Mouse (Mus musculus): ENCODE results near the gene Pkp3. TPM values are rescaled to one million over a fixed set of nuclear protein-coding genes. Genes with fewer than 3 reads are reported as not detected.

The Pkp3 gene
- polyA plus RNA-seq, 1 experiment from 2014 or later = 25.5 TPM

DNA sequence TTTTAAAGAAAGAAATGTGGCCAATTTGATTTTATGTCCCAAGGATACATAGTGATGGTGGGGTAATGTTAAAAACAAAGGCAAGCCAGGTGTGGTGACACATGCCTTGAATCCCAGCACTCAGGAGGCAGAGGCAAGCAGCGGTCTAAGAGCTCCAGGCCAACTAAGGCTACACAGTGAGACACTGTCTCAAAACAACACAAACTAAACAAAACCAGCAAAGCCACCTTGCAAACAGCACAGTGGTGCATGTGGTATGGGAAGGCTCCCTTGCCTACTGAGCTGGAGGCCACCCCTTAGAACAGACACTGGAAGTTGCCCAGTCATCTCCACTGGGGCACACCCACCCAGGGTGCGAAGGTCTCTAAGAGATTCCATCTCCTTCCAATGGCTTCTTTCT is 18.1 kb upstream of the Pkp3 start:
- Histone ChIP-seq H3K4me1 (peaks cover 20% of the 10 kb centered on the region), H3K4me2 (replicated peaks) (peak overlapping the region; percentile 93), H3K9me3 (peaks cover 6% of the 10 kb centered on the region; the same call in 1 of the 2 replicates), H3K36me3 (peaks cover 17% of the 10 kb centered on the region), H3K9ac (peak overlapping the region; percentile 91), H3K27ac (no peak overlapping the region), H3K27me3 (no peaks in the 10 kb centered on the region), H3K4me3 (peak overlapping the region; percentile 77)
- 72% methylated on average over 2 of the region's 2 CpGs for WGBS
- no peak for ATAC-seq (ENCODE audit: low FRiP score, low read depth)

DNA sequence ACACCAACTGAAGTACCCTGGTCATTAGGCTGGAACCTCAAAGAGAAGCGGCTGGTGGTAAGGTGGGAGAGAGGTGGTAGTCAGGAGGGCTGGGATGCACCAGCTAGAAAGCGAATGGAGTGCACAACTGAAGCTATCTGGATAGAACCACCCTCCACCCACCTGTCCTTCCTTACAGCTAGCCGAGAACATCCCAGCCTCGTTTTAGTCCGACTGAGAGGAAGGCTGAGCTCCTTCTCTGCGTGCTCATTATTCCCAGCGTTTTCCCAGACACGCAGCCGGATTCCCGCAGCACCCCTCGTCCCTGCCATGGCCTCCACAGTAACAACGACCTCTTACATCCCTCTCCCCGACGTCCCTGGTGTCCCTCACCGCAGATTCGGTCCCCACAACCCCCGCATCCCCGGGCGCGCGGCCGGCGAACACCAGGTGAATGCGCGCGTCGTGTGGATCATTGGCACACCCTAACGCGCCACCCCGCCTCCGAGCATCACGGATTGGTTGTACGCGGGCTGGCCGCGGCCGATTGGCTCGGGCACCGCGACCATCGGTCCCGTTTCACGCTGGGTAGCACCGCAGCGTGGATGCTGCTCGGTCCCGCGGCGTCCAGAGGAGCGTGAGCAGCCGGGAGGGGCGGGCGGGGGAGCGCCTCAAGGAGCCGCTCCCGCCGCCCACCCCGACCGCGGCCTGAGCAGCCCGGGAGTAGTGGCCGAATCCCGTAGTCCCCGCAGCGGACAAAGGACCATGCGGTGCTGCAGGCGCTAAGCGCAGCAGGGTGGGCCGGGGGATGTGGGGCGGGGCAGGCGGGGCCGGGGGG is 17.4 kb upstream of the Pkp3 start, which contains the start of gene B4galnt4:
B4galnt4 (plus strand) TSS at position 679 of the 817 bp plus-strand sequence.
- Histone ChIP-seq H3K4me1 (peaks cover 20% of the 10 kb centered on the region), H3K27ac (peak within 1 kb of the TSS; percentile 22; the same call in 1 of the 2 replicates), H3K36me3 (peaks cover 24% of the 10 kb centered on the region), H3K27me3 (no peaks in the 10 kb centered on the region), H3K9ac (peak within 1 kb of the TSS; percentile 91), H3K4me3 (peak within 1 kb of the TSS; percentile 77), H3K4me2 (replicated peaks) (peak within 1 kb of the TSS; percentile 93), H3K9me3 (peaks cover 4% of the 10 kb centered on the region; the same call in 1 of the 2 replicates)
- WGBS = under 1% methylated on average over 66 of the region's 72 CpGs
- ATAC-seq (ENCODE audit: low FRiP score, low read depth) = peak; percentile 97

DNA sequence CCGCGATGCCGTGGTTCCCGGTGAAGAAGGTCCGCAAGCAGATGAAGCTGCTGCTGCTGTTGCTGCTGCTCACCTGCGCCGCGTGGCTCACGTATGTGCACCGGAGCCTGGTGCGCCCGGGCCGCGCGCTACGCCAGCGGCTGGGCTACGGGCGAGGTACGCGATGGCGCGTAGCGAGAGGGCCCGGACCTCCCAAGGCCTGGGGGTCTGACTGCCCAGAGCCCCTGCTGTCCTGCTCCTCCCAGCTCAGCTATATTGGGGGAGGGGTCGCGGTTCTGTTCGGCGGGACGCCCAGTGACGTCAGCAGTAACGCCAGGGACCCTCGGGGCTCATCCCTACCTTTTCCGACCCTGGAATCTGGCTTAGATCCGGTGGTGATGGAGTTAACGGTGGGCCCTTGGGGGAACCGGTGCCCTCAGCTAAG is 16.7 kb upstream of the Pkp3 start:
- Histone ChIP-seq H3K4me1 (peaks cover 20% of the 10 kb centered on the region), H3K4me3 (peak overlapping the region; percentile 77), H3K27ac (peak overlapping the region; percentile 22; the same call in 1 of the 2 replicates), H3K27me3 (no peaks in the 10 kb centered on the region), H3K9ac (peak overlapping the region; percentile 91), H3K4me2 (replicated peaks) (peak overlapping the region; percentile 93), H3K36me3 (peaks cover 30% of the 10 kb centered on the region), H3K9me3 (no peaks in the 10 kb centered on the region)
- peak; percentile 55; the same call in 1 of the 2 replicates for ATAC-seq (ENCODE audit: low FRiP score, low read depth)
- WGBS = under 1% methylated on average over 37 of the region's 37 CpGs

DNA sequence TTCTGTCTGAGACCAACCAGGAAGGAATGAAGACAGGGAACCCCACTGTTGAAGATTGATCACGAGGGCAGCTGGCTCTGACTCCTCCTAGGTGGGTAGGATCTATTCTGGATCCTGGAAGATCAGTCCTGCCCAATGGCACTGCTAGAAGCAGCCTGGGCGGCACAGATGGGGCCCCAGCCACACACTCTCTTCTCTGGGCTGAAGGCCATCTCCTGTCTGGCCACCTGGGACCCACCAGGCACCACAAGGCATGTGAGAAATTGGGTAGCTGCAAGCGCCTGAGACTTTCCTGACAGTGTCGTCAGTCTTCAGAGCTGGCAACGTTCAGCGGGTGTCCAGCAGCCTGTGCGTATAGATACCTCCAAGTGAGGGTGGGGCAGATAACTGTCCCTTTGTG is 15.5 kb upstream of the Pkp3 start:
- Histone ChIP-seq H3K4me1 (peaks cover 20% of the 10 kb centered on the region), H3K27ac (no peak overlapping the region), H3K27me3 (no peaks in the 10 kb centered on the region), H3K9ac (peak overlapping the region; percentile 91; the same call in 1 of the 2 replicates), H3K4me2 (replicated peaks) (peak overlapping the region; percentile 93; the same call in 1 of the 2 replicates), H3K9me3 (no peaks in the 10 kb centered on the region), H3K4me3 (no peak overlapping the region), H3K36me3 (peaks cover 40% of the 10 kb centered on the region)
- WGBS = 87% methylated on average over 7 of the region's 7 CpGs
- no peak for ATAC-seq (ENCODE audit: low FRiP score, low read depth)

DNA sequence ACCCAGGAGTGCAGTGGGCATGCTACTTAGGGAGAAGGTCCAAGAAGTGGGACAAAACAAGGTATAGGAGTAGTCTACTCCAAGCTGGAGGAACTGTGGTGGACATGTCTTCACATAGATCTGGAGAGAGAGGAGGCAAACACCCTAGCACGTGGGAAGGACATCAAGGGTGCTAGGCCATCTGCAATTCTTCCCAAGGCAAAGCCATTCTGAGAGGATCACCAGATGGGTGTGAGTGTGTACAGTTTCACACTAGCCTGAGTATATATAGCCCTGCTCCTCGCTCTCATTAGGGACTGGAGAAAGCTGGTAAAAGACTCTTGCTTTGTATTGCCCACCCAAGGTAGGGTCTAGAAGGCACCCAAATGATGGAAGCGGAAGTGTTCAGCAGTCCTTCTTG is 14.7 kb upstream of the Pkp3 start:
- Histone ChIP-seq H3K4me2 (replicated peaks) (no peak overlapping the region), H3K27ac (no peak overlapping the region), H3K9me3 (no peaks in the 10 kb centered on the region), H3K36me3 (peaks cover 48% of the 10 kb centered on the region), H3K9ac (no peak overlapping the region), H3K4me3 (no peak overlapping the region), H3K27me3 (0 out of 2 replicates have a peak, but pooled peaks cover 2% of the 10 kb centered on the region), H3K4me1 (peaks cover 20% of the 10 kb centered on the region)
- no peak for ATAC-seq (ENCODE audit: low FRiP score, low read depth)
- WGBS = 86% methylated on average over 3 of the region's 3 CpGs

DNA sequence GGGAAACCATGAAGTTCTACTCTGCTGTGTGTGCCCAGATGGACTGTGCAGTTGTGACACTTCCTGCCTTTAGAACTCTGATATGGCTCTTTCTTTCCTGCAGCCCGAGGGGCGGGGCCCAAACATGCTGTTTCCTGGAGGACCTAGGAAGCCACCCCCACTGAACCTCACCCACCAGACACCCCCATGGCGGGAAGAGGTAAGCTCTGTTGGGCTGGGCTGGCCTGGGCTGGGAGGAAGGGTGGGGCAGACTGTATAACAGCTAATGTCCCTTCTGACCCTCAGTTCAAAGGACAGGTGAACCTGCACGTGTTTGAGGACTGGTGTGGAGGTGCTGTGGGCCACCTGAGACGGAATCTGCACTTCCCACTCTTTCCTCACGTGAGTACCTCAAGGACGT is 13.8 kb upstream of the Pkp3 start:
- no peak overlapping the region for H3K4me2 ChIP-seq (replicated peaks)
- no peaks in the 10 kb centered on the region for H3K9me3 ChIP-seq
- ATAC-seq (ENCODE audit: low FRiP score, low read depth) = no peak
- no peak overlapping the region for H3K27ac ChIP-seq
- H3K4me3 ChIP-seq = no peak overlapping the region
- WGBS = 72% methylated on average over 7 of the region's 7 CpGs
- peaks cover 20% of the 10 kb centered on the region for H3K4me1 ChIP-seq
- peaks cover 54% of the 10 kb centered on the region for H3K36me3 ChIP-seq
- 0 out of 2 replicates have a peak, but pooled peaks cover 7% of the 10 kb centered on the region for H3K27me3 ChIP-seq
- H3K9ac ChIP-seq = no peak overlapping the region

DNA sequence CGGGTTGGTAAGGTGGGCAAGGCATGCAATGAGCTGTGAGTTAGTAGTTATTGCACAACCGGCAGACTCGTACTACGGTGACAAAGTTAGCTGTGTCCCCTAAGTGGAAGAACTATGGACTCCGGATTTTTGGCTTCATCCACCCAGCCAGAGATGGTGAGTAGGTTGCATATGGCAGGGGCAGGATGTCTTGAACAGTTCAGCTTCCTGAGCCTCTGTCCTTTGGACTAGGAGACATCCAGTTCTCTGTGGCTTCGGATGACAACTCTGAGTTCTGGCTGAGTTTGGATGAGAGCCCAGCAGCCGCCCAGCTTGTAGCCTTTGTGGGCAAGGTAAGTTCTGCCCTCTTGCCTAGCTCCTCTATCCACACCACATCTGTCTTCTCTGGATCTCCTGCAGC is 13.4 kb upstream of the Pkp3 start:
- Histone ChIP-seq H3K36me3 (peaks cover 54% of the 10 kb centered on the region), H3K4me1 (peaks cover 20% of the 10 kb centered on the region), H3K4me3 (no peak overlapping the region), H3K27ac (no peak overlapping the region), H3K4me2 (replicated peaks) (no peak overlapping the region), H3K27me3 (peaks cover 9% of the 10 kb centered on the region), H3K9me3 (no peaks in the 10 kb centered on the region), H3K9ac (no peak overlapping the region)
- no peak for ATAC-seq (ENCODE audit: low FRiP score, low read depth)
- WGBS = 94% methylated on average over 7 of the region's 7 CpGs

DNA sequence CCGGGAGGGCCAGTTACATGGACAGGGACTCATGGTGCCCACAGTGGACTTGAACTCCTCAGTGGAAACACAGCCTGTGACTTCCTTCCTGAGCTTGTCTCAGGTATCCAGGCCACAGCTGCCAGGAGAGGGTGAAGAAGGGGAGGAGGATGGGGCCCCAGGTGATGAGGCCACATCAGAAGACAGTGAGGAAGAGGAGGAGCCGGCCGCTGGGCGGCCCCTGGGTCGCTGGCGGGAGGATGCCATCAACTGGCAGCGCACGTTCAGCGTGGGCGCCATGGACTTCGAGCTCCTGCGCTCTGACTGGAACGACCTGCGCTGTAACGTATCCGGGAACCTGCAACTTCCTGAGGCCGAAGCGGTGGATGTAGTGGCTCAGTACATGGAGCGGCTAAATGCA is 9.7 kb upstream of the Pkp3 start:
- 67% methylated on average over 19 of the region's 19 CpGs for WGBS
- no peak overlapping the region for H3K4me2 ChIP-seq (replicated peaks)

DNA sequence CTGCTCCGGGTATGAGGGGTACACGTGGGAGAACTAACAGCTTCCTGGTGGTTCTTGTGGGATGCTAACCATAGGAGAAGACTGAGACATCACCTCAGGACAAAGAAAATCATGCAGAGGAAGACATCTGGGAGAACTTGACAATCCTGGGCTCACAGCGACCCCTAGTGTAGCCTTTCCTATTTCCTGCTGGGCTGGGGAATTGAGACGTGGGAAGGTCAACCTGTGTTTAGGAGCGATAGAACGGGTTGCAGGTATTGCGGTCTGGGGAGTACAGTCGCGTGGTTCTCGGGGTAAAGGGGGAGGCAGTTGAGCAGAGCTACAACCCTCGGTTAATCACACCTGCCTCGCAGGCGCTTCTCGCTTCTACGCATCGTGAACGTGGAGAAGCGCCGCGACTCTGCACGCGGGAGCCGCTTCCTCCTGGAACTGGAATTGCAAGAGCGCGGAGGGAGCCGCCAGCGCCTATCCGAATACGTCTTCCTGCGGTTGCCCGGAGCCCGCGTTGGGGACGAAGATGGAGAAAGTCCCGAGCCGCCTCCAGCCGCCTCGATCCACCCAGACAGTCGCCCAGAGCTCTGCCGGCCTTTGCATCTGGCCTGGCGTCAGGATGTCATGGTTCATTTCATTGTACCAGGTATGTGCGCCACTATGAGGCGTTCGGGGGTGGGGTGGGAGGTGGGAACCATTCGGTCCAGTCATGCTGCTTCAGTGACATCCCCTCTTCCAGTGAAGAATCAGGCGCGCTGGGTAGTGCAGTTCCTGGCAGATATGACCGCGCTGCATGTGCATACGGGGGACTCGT is 7.8 kb upstream of the Pkp3 start:
- Histone ChIP-seq H3K36me3 (peaks cover 34% of the 10 kb centered on the region), H3K9ac (peak overlapping the region; percentile 56), H3K4me3 (peak overlapping the region; percentile 42), H3K4me1 (peaks cover 20% of the 10 kb centered on the region), H3K27ac (no peak overlapping the region), H3K9me3 (no peaks in the 10 kb centered on the region), H3K4me2 (replicated peaks) (peak overlapping the region; percentile 77), H3K27me3 (peaks cover 34% of the 10 kb centered on the region)
- peak; percentile 38; the same call in 1 of the 2 replicates for ATAC-seq (ENCODE audit: low FRiP score, low read depth)
- 2% methylated on average over 51 of the region's 51 CpGs for WGBS

More for the DNA sequence above, 9.7 kb upstream of the Pkp3 start:
- Histone ChIP-seq H3K4me3 (no peak overlapping the region), H3K27me3 (peaks cover 34% of the 10 kb centered on the region), H3K9ac (no peak overlapping the region), H3K4me1 (peaks cover 20% of the 10 kb centered on the region), H3K27ac (no peak overlapping the region), H3K9me3 (no peaks in the 10 kb centered on the region), H3K36me3 (peaks cover 52% of the 10 kb centered on the region)
- no peak for ATAC-seq (ENCODE audit: low FRiP score, low read depth)

DNA sequence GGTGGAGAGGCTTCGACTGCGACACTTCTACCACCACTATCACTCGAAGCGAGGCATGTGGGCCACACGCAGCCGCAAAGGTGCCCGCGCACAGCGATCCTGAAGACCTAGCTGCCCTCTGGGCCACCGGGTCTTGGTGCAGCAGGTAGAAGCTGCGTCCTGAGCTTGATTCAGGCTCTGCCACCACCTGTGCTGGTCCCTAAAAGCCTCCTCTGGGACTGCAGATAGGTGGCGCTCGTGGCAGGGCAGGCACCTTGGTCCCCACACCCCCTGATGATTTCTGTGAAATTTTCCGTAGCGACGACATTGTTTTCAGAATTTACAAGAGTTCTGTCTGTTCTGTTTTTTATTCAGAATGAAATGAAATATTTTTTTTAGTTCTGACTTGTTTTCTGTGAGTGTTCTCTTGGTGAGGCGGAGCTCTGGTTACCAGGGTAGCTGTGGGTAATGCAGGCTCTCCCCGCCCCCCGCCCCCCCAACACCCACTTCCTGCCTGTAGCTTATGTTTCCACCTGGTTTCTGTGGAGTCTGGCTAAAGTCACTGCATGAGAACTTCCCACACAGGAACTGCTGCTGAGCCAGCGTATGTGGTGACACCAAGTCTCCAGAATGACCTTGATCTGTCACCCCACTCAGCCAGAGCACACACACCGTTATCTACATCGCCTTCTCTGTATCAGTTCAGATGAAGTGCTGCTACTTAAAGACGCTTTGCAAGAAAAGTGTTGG is 5.8 kb upstream of the Pkp3 start:
- Histone ChIP-seq H3K4me2 (replicated peaks) (peak overlapping the region; percentile 20; the same call in 1 of the 2 replicates), H3K4me1 (peaks cover 20% of the 10 kb centered on the region), H3K4me3 (0 out of 2 replicates have a peak overlapping the region, but pooled peaks have one; percentile 0), H3K9ac (peak overlapping the region; percentile 19; the same call in 1 of the 2 replicates), H3K36me3 (peaks cover 18% of the 10 kb centered on the region), H3K27me3 (peaks cover 34% of the 10 kb centered on the region), H3K27ac (no peak overlapping the region), H3K9me3 (no peaks in the 10 kb centered on the region)
- peak; percentile 5; the same call in 1 of the 2 replicates for ATAC-seq (ENCODE audit: low FRiP score, low read depth)
- 28% methylated on average over 23 of the region's 23 CpGs for WGBS

DNA sequence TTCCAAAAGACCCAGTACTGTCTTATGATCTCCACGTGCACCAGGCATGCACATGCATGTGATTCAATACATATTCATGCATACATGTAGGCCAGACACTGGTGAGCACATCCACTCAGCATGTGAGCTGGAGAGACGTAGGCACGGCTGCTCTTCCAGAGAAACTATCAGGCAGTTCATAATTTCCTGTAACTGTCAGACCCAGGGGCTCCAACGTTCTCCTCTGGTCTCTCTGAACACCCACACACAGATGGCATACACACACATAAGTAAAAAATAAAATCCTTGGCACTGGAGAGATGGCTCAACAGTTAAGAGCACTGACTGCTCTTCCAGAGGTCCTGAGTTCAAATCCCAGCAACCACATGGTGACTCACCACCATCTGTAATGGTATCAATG is 4.2 kb upstream of the Pkp3 start:
- Histone ChIP-seq H3K9me3 (no peaks in the 10 kb centered on the region), H3K27me3 (peaks cover 28% of the 10 kb centered on the region), H3K36me3 (peaks cover 2% of the 10 kb centered on the region; the same call in 1 of the 2 replicates), H3K27ac (no peak overlapping the region), H3K4me3 (no peak overlapping the region), H3K9ac (no peak overlapping the region), H3K4me1 (peaks cover 20% of the 10 kb centered on the region), H3K4me2 (replicated peaks) (no peak overlapping the region)
- no peak for ATAC-seq (ENCODE audit: low FRiP score, low read depth)
- WGBS = 77% methylated on average over 4 of the region's 4 CpGs
